Mouse (Mus musculus) liver, adult 2 months (tissue): ENCODE measurements around the gene Lsg1. TPM values are rescaled to one million over a fixed set of nuclear protein-coding genes. Genes with fewer than 3 reads are reported as not detected.
A peak's percentile ranks its signal among the peaks of the same experiment; 100 is the strongest.

Experiments used
- DNase-seq: peaks from one replicate; pipeline ENCODE4 v3.0.0-alpha.2; 2011; ENCODE audit warnings: low read depth, low spot score; ENCODE audit errors: extremely low read depth
- H3K27ac ChIP-seq: fragments of 200-500 bp; replicated peaks from 2 replicates; pipeline ENCODE4 v1.5.1; 2012; ENCODE audit warnings: low read depth, mild to moderate bottlenecking, control low read depth, inconsistent platforms, low read length; ENCODE audit not compliant: insufficient read depth
- H3K27me3 ChIP-seq: fragments of 200-500 bp; 2 replicates; pipeline ENCODE4 v1.6.1; 2012; ENCODE audit warnings: mild to moderate bottlenecking, moderate library complexity, low read length, inconsistent platforms; ENCODE audit not compliant: control insufficient read depth, insufficient read depth
- H3K36me3 ChIP-seq: fragments of 200-500 bp; 2 replicates; pipeline ENCODE4 v1.6.1; 2012; ENCODE audit warnings: low read length, inconsistent platforms; ENCODE audit not compliant: control insufficient read depth, insufficient read depth
- H3K4me1 ChIP-seq: fragments of 200-500 bp; 2 replicates; pipeline ENCODE4 v1.6.1; 2011; ENCODE audit warnings: low read length; ENCODE audit not compliant: control insufficient read depth, insufficient read depth
- H3K4me3 ChIP-seq: fragments of 200-500 bp; 2 replicates; pipeline ENCODE4 v1.5.1; 2011; ENCODE audit warnings: low read depth, mild to moderate bottlenecking, control low read depth, low read length, moderate library complexity; ENCODE audit not compliant: insufficient read depth
- H3K79me2 ChIP-seq: fragments of 200-500 bp; 2 replicates; pipeline ENCODE4 v1.6.1; 2012; ENCODE audit warnings: inconsistent platforms, mild to moderate bottlenecking, low read length, moderate library complexity; ENCODE audit not compliant: control insufficient read depth, insufficient read depth
- H3K9ac ChIP-seq: fragments of 200-500 bp; 2 replicates; pipeline ENCODE4 v1.6.1; 2012; ENCODE audit warnings: low read depth, mild to moderate bottlenecking, control low read depth, inconsistent platforms, low read length
- CTCF ChIP-seq: fragments of 200-500 bp; IDR thresholded peaks from 2 replicates; pipeline ENCODE4 v1.5.1; 2011; ENCODE audit warnings: low read depth, low read length, control low read depth
- POLR2A ChIP-seq: fragments of 200-500 bp; IDR thresholded peaks from 2 replicates; pipeline ENCODE4 v1.6.1; 2011; ENCODE audit warnings: low read length, control low read depth; ENCODE audit not compliant: insufficient read depth; ENCODE audit errors: extremely low read depth
- WGBS: fragments of 180-500 bp; shearing (Covaris S2); methylation state at CpG from one replicate; pipeline ENCODE4 v1.1.7; 2018; 5-methylcytosine and 5-hydroxymethylcytosine counted together
- polyA plus RNA-seq: library from polyadenylated mRNA; depleted of rRNA; stranded (reverse); fragments of >200 nt; gene quantifications from 2 replicates; pipeline ENCODE4 v1.2.3, GENCODE M21; 2012; rRNA removed
- total RNA-seq: library from RNA; depleted of rRNA; stranded (reverse); fragments of >200 nt; gene quantifications from 2 replicates; pipeline ENCODE4 v1.2.3, GENCODE M21; 2014; rRNA removed

The Lsg1 gene
- total RNA-seq (8.3 and 10.0 TPM in 2 replicates), polyA plus RNA-seq (6.9 and 9.5 TPM in 2 replicates)

- Histone ChIP-seq H3K9ac (peak within 1 kb of the TSS; percentile 88), H3K27me3 (no peaks in the 10 kb centered on the region), H3K4me1 (peaks cover 2% of the 10 kb centered on the region; the same call in 1 of the 2 replicates), H3K4me3 (peak within 1 kb of the TSS; percentile 94), H3K79me2 (peaks cover 11% of the 10 kb centered on the region; the same call in 1 of the 2 replicates), H3K36me3 (peaks cover 9% of the 10 kb centered on the region), H3K27ac (peak within 1 kb of the TSS; percentile 67)
- 0 out of 2 replicates have a peak, but pooled peaks have one; percentile 15 for TF ChIP-seq CTCF
- TF ChIP-seq POLR2A: peak; percentile 51; the same call in 1 of the 2 replicates
- WGBS: under 1% methylated on average over 35 of the region's 35 CpGs
- peak; percentile 96 for DNase-seq
These were observed at the start of gene Lsg1 for GRCm38 (mm10) chr16:30587494-30588327. Gene Lsg1, minus strand, starts transcription at chr16:30587592.

- 51% methylated on average over 8 of the region's 8 CpGs for WGBS
- H3K4me1 ChIP-seq: no peaks in the 10 kb centered on the region
- no peak overlapping the region for H3K4me3 ChIP-seq
- H3K27me3 ChIP-seq: no peaks in the 10 kb centered on the region
- no peaks in the 10 kb centered on the region for H3K79me2 ChIP-seq
- H3K36me3 ChIP-seq: no peaks in the 10 kb centered on the region
- DNase-seq: no peak
- no peak overlapping the region for H3K27ac ChIP-seq
- no peak for TF ChIP-seq POLR2A
- TF ChIP-seq CTCF: no peak
- H3K9ac ChIP-seq: no peak overlapping the region
These were observed 46.7 kb upstream of the Lsg1 start for GRCm38 (mm10) chr16:30633906-30634746.

DNA sequence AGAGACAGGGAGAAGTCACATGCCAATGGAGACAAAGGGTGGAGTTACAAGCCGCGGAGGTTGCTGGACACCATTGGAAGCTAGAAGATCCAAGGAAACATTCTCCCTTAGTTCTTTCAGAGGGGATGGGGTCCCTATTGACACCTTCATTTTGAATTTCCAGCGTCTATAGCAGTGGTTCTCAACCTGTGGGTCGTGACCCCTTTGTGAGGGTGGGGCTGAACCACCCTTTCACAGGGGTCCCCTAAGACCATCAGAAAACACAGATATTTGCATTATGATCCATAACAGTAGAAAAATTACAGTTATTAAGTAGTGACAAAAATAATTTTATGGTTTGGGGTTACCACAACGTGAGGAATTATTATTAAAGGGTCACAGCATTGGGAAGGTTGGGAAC, 42.1 kb upstream of the Lsg1 start:
- WGBS: 95% methylated on average over 5 of the region's 5 CpGs
- no peak overlapping the region for H3K27ac ChIP-seq
- no peaks in the 10 kb centered on the region for H3K27me3 ChIP-seq
- TF ChIP-seq POLR2A (no peak), CTCF (no peak)
- H3K9ac ChIP-seq: no peak overlapping the region
- no peak overlapping the region for H3K4me3 ChIP-seq
- H3K36me3 ChIP-seq: no peaks in the 10 kb centered on the region
- H3K4me1 ChIP-seq: peaks cover 7% of the 10 kb centered on the region
- DNase-seq: no peak
- no peaks in the 10 kb centered on the region for H3K79me2 ChIP-seq

GRCm38 (mm10) chr16:30628401-30628800, 41.0 kb upstream of the Lsg1 start:
- no peak overlapping the region for H3K9ac ChIP-seq
- H3K27ac ChIP-seq: no peak overlapping the region
- H3K36me3 ChIP-seq: no peaks in the 10 kb centered on the region
- no peak for TF ChIP-seq CTCF
- TF ChIP-seq POLR2A: no peak
- peak; percentile 7 for DNase-seq
- WGBS: 45% methylated on average over 6 of the region's 6 CpGs
- H3K79me2 ChIP-seq: no peaks in the 10 kb centered on the region
- no peak overlapping the region for H3K4me3 ChIP-seq
- H3K4me1 ChIP-seq: peaks cover 7% of the 10 kb centered on the region
- H3K27me3 ChIP-seq: no peaks in the 10 kb centered on the region

DNA sequence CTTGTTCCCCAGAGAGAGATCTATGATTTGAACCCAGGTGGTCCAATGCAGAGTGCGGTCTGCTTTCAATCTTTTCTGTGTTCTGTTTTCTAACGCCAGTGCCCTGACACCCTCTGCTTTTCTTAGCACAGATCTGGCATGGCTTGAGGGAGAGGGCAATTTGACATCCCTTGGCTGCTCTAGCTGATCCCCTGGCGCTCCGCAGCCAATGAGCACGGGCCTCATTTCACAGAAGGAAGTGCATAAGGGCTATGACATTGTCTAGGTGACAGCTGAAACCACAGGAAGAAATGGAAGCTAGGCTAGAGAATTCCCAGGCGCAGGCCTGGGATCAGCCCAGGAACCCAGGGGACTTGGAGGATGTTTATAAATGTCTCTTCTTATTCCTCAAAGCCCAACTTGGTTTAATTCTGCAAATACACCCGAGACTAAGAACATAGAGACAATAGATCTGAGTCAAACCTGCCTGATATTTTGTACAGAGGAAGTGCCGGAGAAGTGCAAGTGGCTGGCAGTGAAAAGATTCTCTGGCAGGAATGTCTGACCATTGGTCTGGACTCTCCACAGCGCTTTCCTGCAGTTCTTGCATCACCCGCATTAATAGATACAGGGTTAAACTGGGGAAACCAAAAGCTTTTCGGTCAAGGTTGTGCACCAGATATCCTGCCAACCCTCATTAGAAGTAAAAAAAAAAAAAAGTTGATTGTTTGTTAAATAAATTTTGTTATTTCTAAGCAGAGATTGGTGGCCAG, 40.4 kb upstream of the Lsg1 start:
- TF ChIP-seq POLR2A (no peak), CTCF (no peak)
- no peaks in the 10 kb centered on the region for H3K27me3 ChIP-seq
- no peaks in the 10 kb centered on the region for H3K36me3 ChIP-seq
- H3K9ac ChIP-seq: no peak overlapping the region
- H3K4me1 ChIP-seq: peaks cover 7% of the 10 kb centered on the region
- no peak overlapping the region for H3K4me3 ChIP-seq
- H3K27ac ChIP-seq: no peak overlapping the region
- DNase-seq: peak; percentile 84
- 49% methylated on average over 11 of the region's 11 CpGs for WGBS
- no peaks in the 10 kb centered on the region for H3K79me2 ChIP-seq
